Mouse (Mus musculus) hindbrain, embryonic 16.5 days (tissue): Measurements from ENCODE around the gene Trip12. TPM values are rescaled to one million over a fixed set of nuclear protein-coding genes. Genes with fewer than 3 reads are reported as not detected.

Experiments used
- ATAC-seq: fragments of 200-750 bp; cut with Nextera tagmentation; 2 replicates; pipeline ENCODE4 v1.8.0; 2017; ENCODE audit warnings: moderate TSS enrichment, moderate library complexity
- H3K27ac ChIP-seq: fragments of 300-500 bp; sonication (generic); 2 replicates; pipeline ENCODE4 v1.5.1; 2014; ENCODE audit warnings: low read depth, mild to moderate bottlenecking, control low read depth, low read length, moderate library complexity
- H3K27me3 ChIP-seq: fragments of 300-500 bp; sonication (generic); replicated peaks from 2 replicates; pipeline ENCODE4 v1.6.1; 2014; ENCODE audit warnings: low read length; ENCODE audit not compliant: control insufficient read depth, insufficient read depth
- H3K36me3 ChIP-seq: fragments of 300-500 bp; sonication (generic); 2 replicates; pipeline ENCODE4 v1.6.1; 2014; ENCODE audit warnings: mild to moderate bottlenecking, low read length, moderate library complexity, mixed read lengths; ENCODE audit not compliant: control insufficient read depth, insufficient read depth
- H3K4me1 ChIP-seq: fragments of 300-500 bp; sonication (generic); 2 replicates; pipeline ENCODE4 v1.6.1; 2014; ENCODE audit warnings: low read depth, low read length; ENCODE audit not compliant: control insufficient read depth, insufficient read depth
- H3K4me2 ChIP-seq: fragments of 300-500 bp; sonication (generic); 2 replicates; pipeline ENCODE4 v1.6.1; 2014; ENCODE audit warnings: mild to moderate bottlenecking, low read length, control low read depth, moderate library complexity
- H3K4me3 ChIP-seq: fragments of 300-500 bp; sonication (generic); 2 replicates; pipeline ENCODE4 v1.5.1; 2014; ENCODE audit warnings: mild to moderate bottlenecking, low read length, control low read depth, moderate library complexity
- H3K9ac ChIP-seq: fragments of 300-500 bp; sonication (generic); 2 replicates; pipeline ENCODE4 v1.6.1; 2014; ENCODE audit warnings: low read depth, mild to moderate bottlenecking, control low read depth, low read length, moderate library complexity
- H3K9me3 ChIP-seq: fragments of 300-500 bp; sonication (generic); 2 replicates; pipeline ENCODE4 v1.6.1; 2014; ENCODE audit warnings: mild to moderate bottlenecking, low read length, moderate library complexity; ENCODE audit not compliant: control insufficient read depth
- WGBS: fragments of 180-500 bp; shearing (Covaris S2); extraction: QIAGEN DNeasy Blood & Tissue Kit; methylation state at CpG from one replicate; pipeline ENCODE4 v1.1.7; 2014; 5-methylcytosine and 5-hydroxymethylcytosine counted together
- polyA plus RNA-seq: library from polyadenylated mRNA; unstranded; fragments of >200 nt; fragmentation: Nextera tagmentation; extraction: Ambion mirVana; gene quantifications from 2 replicates; pipeline ENCODE4 v1.2.1, GENCODE M21; 2015

Trip12 gene
- 37.6 and 44.9 TPM in 2 replicates for polyA plus RNA-seq

DNA sequence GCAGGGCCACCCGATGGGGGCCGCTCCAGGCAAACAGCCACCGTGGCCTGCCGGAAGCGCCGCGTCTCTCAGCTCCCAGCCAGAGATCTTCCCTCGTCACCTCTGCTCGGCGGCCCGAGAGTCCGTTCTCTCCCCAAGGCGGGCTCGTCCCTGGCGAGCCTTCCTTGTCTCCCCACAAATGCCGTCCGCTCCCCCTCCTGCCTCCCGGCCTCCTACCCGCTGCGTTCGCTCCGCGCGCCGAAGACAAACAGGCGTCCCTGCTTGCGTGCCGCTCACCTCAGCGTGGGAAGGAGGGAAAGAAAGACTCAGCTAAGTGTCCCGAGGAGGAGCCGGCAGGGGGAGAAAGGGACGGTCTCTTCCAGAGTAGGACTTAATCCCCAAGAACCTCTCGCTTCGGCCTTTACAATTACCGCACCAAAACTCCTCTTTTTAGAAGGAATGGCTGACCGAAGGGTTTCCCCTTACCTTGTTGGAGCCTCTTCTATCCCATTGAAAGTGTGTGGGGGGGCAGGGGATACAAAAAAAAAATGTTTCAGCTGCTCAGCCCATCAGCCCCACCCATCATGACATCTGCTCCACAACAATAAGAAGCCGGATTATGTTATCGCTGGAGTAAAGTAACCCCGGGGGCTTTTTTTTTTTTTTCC is at the start of gene Trip12:
Trip12 (minus strand) TSS at position 499 of the 647 bp plus-strand sequence.
- H3K4me2 ChIP-seq, result peak within 1 kb of the TSS; percentile 86
- under 1% methylated on average over 39 of the region's 39 CpGs for WGBS
- ATAC-seq, result peak; percentile 59
- H3K27me3 ChIP-seq, result no peaks in the 10 kb centered on the region
- H3K27ac ChIP-seq, result peak within 1 kb of the TSS; percentile 97
- H3K4me1 ChIP-seq, result peaks cover 14% of the 10 kb centered on the region
- H3K4me3 ChIP-seq, result peak within 1 kb of the TSS; percentile 71
- no peaks in the 10 kb centered on the region for H3K36me3 ChIP-seq
- peak within 1 kb of the TSS; percentile 96 for H3K9ac ChIP-seq
- no peaks in the 10 kb centered on the region for H3K9me3 ChIP-seq

DNA sequence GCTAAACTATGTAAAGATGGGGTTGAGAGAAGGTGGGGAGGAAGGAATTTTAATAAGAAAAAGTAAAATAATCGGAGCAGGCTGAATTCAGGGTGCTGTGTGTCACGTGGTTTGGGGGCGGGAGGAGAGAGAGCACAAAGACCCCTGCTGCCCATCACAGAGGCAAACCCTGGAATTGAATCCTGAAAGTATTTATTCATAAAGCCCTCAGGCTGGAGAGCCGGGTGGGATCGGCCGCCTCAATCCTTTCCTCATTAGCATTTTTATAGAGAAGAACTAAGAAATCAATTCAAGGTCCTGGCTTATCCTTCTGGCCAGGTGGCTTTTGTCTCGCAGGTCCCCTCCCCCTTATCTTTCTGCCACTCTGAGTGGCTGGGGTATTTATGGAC is 49.7 kb upstream of the Trip12 start:
- no peaks in the 10 kb centered on the region; the same call in 1 of the 2 replicates for H3K4me1 ChIP-seq
- H3K27ac ChIP-seq, result no peak overlapping the region
- no peaks in the 10 kb centered on the region for H3K36me3 ChIP-seq
- WGBS, result 12% methylated on average over 7 of the region's 7 CpGs
- H3K9ac ChIP-seq, result no peak overlapping the region
- peak overlapping the region; percentile 11 for H3K4me2 ChIP-seq
- ATAC-seq, result peak; percentile 77
- H3K27me3 ChIP-seq, result no peaks in the 10 kb centered on the region
- H3K9me3 ChIP-seq, result no peaks in the 10 kb centered on the region
- no peak overlapping the region for H3K4me3 ChIP-seq

DNA sequence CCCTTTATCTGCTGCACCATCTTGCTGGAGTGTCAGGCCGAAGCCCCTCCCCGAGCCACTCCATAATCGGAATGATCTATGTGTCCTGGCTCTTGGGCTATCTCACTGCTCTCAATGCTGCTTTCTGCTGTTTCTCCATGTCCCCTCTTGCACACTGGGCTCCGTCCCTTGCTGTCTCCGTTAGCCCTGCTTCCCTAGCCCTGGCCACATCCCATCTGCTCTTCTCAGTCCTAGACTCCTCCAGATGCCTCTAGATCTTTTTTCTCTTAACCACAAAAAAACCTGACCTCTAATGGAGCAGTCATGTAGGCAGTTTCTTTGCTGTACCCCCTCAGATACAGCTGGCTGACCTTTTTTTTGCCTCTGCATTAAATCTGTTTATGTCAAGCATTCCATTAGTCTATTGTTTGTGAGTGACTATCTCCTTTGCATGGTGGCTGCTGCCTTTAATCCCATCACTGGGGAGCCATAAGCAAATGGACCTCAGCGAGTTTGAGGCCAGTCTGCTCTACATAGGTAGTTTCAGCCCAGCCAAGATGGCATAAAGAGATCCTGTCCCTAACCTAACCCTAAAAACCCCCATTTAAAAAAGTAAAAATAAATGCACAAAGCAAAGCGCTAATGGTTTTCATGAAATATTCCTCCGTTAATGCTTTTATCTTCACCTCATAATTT is 49.2 kb upstream of the Trip12 start:
- Histone ChIP-seq H3K9ac (no peak overlapping the region), H3K4me1 (no peaks in the 10 kb centered on the region; the same call in 1 of the 2 replicates), H3K27ac (peak overlapping the region; percentile 29; the same call in 1 of the 2 replicates), H3K9me3 (no peaks in the 10 kb centered on the region), H3K27me3 (no peaks in the 10 kb centered on the region), H3K4me3 (no peak overlapping the region), H3K4me2 (peak overlapping the region; percentile 11), H3K36me3 (no peaks in the 10 kb centered on the region)
- 0 out of 2 replicates have a peak, but pooled peaks have one; percentile 41 for ATAC-seq
- WGBS, result 49% methylated on average over 8 of the region's 8 CpGs

DNA sequence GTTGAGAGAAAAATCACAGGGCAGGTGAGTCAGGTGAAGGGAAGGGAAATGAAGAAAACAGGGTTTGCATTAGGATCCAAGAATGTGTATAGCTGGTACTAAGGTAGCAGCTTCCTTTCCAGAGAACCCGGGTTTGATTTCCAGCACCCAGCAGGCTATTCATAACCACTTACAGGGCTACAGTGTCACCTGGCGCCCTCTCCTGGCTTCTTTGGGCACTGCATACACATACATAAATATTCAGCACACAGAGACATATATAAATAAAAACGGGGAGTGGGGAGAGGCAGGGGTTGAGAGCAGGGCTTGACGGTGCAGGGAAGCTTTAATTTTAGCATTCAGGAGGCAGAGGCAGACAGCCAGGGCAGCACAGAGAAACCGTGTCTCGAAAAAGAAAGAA is 45.6 kb upstream of the Trip12 start:
- Histone ChIP-seq H3K36me3 (no peaks in the 10 kb centered on the region), H3K9me3 (no peaks in the 10 kb centered on the region), H3K9ac (no peak overlapping the region), H3K4me3 (no peak overlapping the region), H3K4me2 (no peak overlapping the region), H3K27me3 (no peaks in the 10 kb centered on the region), H3K4me1 (no peaks in the 10 kb centered on the region; the same call in 1 of the 2 replicates), H3K27ac (no peak overlapping the region)
- 88% methylated on average over 6 of the region's 6 CpGs for WGBS
- no peak for ATAC-seq

DNA sequence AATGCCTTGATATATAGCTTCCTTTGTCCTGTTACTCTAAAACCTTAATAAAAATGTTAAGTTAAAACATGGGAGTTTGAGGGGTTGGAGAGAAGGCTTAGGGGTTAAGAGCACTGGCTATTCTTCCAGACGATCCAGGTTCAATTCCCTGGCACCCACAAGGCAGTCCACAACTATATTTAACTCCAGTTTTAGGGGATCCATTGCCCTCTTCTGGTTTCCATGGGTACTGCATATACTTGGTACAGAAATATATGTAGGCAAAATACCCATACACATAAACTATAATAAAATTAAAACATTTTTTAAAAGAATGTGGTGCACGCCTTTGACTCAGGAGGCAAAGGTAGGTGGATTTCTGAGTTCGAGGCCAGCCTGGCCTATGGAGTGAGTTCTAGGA is 44.9 kb upstream of the Trip12 start:
- Histone ChIP-seq H3K4me2 (no peak overlapping the region), H3K36me3 (no peaks in the 10 kb centered on the region), H3K9ac (no peak overlapping the region), H3K27me3 (no peaks in the 10 kb centered on the region), H3K4me1 (no peaks in the 10 kb centered on the region; the same call in 1 of the 2 replicates), H3K27ac (no peak overlapping the region), H3K9me3 (no peaks in the 10 kb centered on the region), H3K4me3 (no peak overlapping the region)
- WGBS, result 82% methylated on average over 3 of the region's 3 CpGs
- ATAC-seq, result no peak

DNA sequence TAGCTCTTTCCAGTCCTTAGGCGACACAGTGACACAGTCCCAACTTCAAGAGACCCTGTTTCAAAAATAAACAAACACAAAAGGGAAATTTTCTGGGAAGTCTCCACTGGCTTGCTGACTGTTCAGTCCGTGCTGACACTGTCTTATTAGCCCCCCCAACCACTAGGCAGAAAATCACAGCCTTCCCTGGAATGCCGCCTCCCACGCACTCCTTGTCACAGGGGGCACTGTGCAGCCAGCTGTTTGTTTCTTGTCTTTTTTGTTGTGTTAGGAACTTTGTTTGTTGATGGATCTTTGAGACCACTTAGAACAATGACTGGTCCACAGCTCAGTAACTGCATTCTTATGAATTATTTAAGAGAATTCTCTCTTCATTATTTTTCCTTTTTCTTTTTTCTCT is 43.6 kb upstream of the Trip12 start:
- no peaks in the 10 kb centered on the region for H3K9me3 ChIP-seq
- no peak overlapping the region for H3K4me2 ChIP-seq
- WGBS, result 61% methylated on average over 4 of the region's 4 CpGs
- H3K4me3 ChIP-seq, result no peak overlapping the region
- H3K9ac ChIP-seq, result no peak overlapping the region
- H3K4me1 ChIP-seq, result no peaks in the 10 kb centered on the region
- ATAC-seq, result no peak
- no peaks in the 10 kb centered on the region for H3K36me3 ChIP-seq
- no peaks in the 10 kb centered on the region for H3K27me3 ChIP-seq
- no peak overlapping the region for H3K27ac ChIP-seq

DNA sequence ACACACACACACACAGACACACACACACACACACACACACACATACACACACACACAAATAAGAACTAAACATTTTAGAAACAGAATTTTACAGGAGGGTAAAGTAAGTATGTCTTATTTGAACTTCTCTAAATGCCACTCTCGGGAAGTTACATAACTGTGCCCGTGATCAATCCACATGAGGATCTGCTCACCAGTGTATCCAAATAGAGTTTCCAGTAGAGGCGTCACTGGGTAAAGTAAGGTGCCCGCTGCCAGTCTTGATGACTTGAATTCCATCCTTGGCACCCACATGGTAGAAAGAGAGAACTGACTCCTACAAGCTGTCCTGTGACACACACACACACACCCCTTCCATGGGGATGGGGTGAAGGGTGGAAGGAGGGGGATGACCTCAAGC is 42.6 kb upstream of the Trip12 start:
- WGBS, result 96% methylated on average over 4 of the region's 4 CpGs

DNA sequence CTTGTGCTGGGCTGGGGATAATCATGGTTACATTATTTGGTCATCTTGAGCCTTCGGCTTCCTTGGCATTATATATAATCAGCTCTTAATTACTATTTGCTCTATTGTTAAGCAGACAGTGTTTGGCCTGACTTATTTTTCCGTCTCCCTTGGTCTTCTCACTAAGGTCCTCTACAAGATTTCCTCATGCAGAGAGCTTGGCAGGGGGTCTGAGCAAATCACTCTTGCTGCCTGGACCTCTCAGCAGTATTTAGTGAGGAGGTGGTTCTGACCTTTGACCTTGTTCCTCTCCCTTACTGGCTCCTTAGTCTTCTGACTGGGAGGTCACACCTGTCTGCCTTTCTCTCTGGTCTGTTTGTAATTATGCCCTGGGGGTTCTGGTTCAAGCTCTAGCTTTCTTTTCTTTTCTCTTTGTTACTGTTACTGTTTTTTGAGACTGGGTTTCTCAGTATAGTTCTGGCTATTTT is 41.8 kb upstream of the Trip12 start:
- Histone ChIP-seq H3K9ac (no peak overlapping the region), H3K4me1 (no peaks in the 10 kb centered on the region), H3K27me3 (no peaks in the 10 kb centered on the region), H3K9me3 (no peaks in the 10 kb centered on the region), H3K4me3 (no peak overlapping the region), H3K36me3 (no peaks in the 10 kb centered on the region), H3K27ac (no peak overlapping the region), H3K4me2 (no peak overlapping the region)
- WGBS, result 39% methylated on average over 2 of the region's 2 CpGs
- no peak for ATAC-seq

More for the DNA sequence above, 42.6 kb upstream of the Trip12 start:
- H3K27ac ChIP-seq, result no peak overlapping the region
- no peak overlapping the region for H3K4me3 ChIP-seq
- no peaks in the 10 kb centered on the region for H3K36me3 ChIP-seq
- H3K27me3 ChIP-seq, result no peaks in the 10 kb centered on the region
- H3K4me1 ChIP-seq, result no peaks in the 10 kb centered on the region
- H3K9me3 ChIP-seq, result no peaks in the 10 kb centered on the region
- no peak for ATAC-seq
- H3K9ac ChIP-seq, result no peak overlapping the region
- H3K4me2 ChIP-seq, result no peak overlapping the region

DNA sequence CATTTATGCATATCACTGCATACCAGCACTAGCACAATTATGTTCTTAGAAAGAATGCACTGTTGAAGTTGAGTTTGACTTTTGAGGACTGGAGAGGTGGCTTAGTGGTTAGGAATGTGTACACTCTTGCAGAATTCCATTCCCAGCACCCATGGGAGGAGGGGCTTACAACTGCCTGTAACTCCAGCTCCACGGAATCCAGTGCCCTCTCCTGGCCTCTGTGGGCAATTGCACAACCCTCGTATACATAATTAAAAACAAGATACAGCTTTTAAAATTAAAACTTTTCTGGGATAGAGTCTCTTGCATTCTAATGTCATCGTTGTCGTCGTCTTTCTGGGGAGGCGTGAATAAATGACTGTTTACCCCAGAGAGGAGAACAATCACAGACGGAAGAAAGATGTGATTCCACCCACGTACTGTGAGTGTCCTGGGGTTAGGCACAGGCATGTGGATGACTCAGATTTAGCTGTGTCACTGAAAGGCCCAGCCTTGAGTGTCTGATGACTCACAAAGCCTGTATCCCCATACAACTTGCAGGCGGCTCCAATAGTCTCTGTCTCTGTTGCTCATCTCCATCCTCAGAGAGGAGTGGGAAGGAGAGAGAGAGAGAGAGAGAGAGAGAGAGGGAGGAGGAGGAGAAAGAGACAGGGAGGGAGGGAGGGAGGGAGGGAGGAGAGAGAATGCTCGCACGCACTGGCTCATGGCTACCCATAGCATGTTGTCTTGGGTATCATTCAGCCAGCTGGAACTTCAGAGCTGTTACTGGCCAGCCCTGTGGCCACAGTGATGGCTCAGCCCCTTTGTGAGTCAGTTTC is 41.1 kb upstream of the Trip12 start:
- Histone ChIP-seq H3K27ac (no peak overlapping the region), H3K4me3 (no peak overlapping the region), H3K4me2 (no peak overlapping the region), H3K27me3 (no peaks in the 10 kb centered on the region), H3K36me3 (no peaks in the 10 kb centered on the region), H3K4me1 (no peaks in the 10 kb centered on the region), H3K9me3 (no peaks in the 10 kb centered on the region), H3K9ac (no peak overlapping the region)
- 66% methylated on average over 11 of the region's 11 CpGs for WGBS
- ATAC-seq, result no peak
